Mouse (Mus musculus) spleen, postnatal 0 days (tissue): ENCODE data around the gene Eml3. TPM values are rescaled to one million over a fixed set of nuclear protein-coding genes. Genes with fewer than 3 reads are reported as not detected.

ENCODE experiments used
- polyA plus RNA-seq: library from polyadenylated mRNA; unstranded; fragments of >200 nt; fragmentation: Nextera tagmentation; extraction: Ambion mirVana; gene quantifications from 2 replicates; pipeline ENCODE4 v1.2.1, GENCODE M21; 2015

The Eml3 gene
- 19.5 and 23.4 TPM in 2 replicates for polyA plus RNA-seq

GRCm38 (mm10) chr19:8929224-8930088 is at the start of gene Eml3, which contains the start of gene Rom1:
Gene Eml3, plus strand, starts transcription at chr19:8929552.
Gene Rom1, minus strand, starts transcription at chr19:8929356.

GRCm38 (mm10) chr19:8880311-8881033 is 48.9 kb upstream of the Eml3 start, which contains the start of gene Uqcc3:
Gene Uqcc3, minus strand, starts transcription at chr19:8880923.

GRCm38 (mm10) chr19:8883616-8884015 is 45.7 kb upstream of the Eml3 start, which contains the start of the genes Lbhd1 and Gm49403:
Gene Lbhd1, plus strand, starts transcription at chr19:8883732.
Gene Gm49403, plus strand, starts transcription at chr19:8883930.

GRCm38 (mm10) chr19:8888511-8889385 is 40.6 kb upstream of the Eml3 start, which contains the start of the genes 1810009A15Rik and Gm49416:
Gene 1810009A15Rik, plus strand, starts transcription at chr19:8888853.
Gene Gm49416, plus strand, starts transcription at chr19:8888926.

GRCm38 (mm10) chr19:8892829-8893766 is 36.3 kb upstream of the Eml3 start, which contains the start of gene Ints5:
Gene Ints5, plus strand, starts transcription at chr19:8893005.

DNA sequence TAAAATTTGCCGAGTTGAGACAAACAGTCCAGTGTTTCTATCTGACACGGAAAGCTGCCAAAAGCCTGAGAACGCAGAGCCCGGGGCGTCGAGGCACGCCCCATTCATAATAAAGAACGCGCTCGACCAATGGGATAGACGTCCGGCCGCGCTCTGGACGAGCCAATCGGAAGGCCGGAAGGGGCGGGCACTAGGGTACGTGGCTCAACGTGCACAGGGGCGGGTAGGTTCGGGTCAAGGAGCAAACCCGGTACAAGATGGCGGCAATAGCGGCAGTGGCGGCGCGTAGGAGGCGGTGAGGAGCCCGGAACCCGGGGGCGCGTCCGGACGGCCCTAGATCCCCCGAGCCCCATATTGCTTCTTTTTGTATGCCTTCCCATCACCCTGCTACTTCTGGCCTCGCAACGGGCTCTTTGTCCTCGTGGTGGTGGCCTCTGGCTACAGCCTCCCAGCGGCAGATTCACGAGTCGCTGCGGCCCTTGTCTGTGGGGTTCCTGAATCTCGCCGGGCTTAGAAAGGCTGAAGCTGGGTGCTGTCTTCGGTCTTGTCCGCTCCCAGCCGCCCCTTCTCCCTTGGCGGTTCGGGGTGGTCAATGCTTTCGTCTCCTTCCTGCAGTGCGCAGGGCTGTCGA is 31.4 kb upstream of the Eml3 start, which contains the start of gene Ganab:
Gene Ganab (plus strand): TSS at position 207 of the 631 bp plus-strand sequence.

DNA sequence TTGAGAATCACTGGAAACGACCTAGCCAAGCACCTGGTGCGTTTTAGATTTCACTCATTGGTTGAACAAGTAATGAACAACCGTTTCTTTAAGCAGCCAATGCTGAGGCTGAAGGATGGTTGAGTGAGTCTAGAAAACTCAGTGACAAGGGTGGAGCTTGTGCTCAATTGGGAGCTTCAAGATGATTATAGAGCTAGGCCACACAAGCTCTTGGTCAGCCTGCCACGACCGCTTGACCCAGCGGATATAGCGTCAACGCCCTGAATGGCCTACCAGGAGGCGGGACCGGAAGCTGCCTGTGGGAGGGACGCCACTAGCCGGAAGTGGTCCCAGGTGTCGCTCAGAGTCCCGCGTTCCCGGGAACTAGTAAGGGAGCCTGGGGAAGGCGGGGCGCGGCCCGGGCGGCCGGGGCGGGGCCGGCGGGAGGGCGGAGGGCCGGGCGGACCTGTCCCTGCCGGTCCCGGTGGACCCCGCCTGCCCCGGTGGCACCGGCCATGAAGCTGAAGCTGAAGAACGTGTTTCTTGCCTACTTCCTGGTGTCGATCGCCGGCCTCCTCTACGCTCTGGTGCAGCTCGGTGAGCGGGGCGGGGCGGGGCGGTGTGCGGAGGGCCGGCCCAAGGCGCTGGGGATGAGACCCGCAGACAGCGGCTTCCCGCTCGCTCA is 9.1 kb upstream of the Eml3 start, which contains the start of gene B3gat3:
Gene B3gat3 (plus strand): TSS at position 302 of the 664 bp plus-strand sequence.

DNA sequence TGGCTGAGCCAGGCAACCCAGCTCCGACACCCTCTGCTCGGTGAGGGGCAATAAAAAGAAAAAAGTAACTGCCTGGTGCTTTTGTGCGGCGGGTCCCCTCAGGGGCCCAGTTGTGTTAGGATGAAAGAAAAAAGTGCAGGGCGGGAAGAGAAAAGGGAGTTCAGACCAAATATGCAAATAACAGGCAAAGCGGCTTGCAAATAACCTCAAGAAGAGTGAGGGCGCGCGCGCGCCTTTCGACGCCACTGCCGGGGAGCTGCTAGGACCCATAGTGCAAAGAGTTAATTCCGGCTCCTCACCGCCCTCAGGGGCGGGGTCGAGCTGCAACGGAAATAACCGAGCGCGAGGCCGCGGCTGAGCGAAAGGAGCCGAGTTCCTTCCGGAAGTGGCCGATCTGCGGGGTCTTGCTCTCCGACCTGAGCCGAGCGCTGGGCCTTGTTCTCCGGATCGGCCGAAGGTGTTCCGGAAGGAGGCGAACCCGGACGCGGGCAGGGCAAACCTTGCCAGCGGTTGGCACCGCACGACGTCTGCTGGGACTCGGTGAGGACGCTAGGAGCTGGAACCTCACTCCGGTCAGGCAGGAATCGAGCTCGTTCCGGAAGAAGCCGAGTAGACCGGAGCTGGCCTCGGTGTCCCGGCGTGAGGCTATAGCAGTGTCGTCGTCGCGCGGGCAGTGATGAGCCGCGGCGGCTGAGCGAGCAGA is 12.3 kb downstream of the Eml3 start, which contains the start of gene Mta2:
Gene Mta2 (plus strand): TSS at position 361 of the 703 bp plus-strand sequence.

DNA sequence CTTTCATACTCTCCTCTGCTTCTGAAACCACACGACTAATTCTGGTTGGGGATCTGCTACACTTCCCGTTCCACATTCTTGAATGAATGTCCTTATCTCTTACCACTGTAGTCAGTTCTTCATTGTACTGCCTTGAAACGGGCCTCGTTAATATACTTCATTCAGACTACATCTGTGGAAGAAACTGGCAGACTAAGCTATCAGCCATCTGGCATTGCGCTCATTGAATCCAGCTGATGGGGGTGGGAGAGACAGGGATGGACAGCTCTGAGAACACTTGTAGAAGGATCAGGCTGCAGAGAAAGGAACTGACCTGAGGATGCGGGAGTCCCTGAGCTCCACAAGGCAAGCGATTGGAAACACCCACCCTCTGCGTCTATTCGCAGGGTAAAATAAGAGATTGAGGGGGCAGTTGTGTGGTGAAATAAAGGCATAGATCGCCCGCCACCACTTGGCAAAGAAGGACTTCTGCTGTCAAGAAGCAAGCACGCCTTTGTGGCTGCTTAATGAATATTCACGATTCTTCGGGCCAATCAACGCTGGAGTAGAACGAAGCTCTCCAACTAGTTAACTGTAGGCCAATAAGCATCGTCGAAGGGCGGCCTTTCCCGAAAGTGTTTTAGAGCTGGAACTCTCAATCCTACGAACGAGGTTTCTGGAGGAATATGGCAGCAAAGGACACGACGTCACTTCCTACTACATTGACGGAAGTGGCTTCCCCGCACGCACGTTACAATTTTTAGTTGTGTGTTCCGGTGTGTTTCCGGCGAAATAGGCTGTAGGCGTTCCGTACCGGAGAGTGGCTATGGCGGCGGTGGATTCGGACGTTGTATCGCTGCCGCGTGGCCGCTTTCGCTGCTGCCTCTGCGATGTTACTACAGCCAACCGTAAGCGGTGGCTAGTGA is 24.0 kb downstream of the Eml3 start, which contains the start of gene Tut1:
Gene Tut1 (plus strand): TSS at position 713 of the 905 bp plus-strand sequence.

DNA sequence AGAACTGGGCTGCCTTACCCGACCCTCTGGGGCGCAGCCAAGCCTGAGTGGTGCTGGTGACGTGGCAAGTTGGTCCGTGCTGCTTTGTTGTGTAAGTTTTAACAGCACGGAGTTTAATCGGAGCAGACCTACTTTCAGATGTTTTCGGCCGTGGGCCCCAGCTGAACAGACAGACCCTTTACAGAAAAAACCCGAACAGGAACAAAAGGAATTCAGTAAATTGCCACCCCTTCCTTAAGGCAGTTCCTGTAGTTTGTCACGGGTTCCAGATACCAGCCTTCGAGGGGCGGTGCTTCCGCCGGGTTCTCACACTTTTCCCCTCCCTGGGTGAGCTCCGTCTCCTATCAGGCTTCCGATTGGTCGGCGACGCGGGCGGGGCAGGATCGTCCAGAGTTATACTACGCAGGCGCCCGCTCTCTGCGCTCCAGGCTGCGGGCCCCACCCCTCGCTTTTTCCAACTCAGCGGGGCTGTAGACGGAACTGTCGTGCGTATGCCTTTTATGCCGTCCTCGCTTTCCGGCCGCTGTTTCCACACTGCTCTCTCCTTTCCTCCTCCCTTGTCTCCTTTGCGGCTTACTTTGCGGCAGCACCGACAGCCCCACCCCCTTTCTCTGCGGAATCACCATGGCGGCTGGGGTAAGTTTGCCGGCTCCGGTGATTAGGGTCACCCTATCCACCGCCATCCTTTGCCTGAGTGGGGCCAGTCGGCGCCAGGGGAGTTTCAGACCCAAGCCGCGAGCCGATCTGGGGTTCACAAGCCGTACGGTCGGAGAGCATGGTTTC is 37.4 kb downstream of the Eml3 start, which contains the start of gene Eef1g:
Gene Eef1g (plus strand): TSS at position 452 of the 783 bp plus-strand sequence.

GRCm38 (mm10) chr19:8989066-8989566 is 59.8 kb downstream of the Eml3 start, which contains the start of gene Ahnak:
Gene Ahnak, plus strand, starts transcription at chr19:8989284.

Other genes starting within 250 kb of the Eml3 start
- 101 and 102 TPM in 2 replicates for gene Slc3a2, start 206.2 kb upstream of the Eml3 start, polyA plus RNA-seq
- gene Wdr74, start 193.7 kb upstream of the Eml3 start, polyA plus RNA-seq, result 64.9 and 68.8 TPM in 2 replicates
- gene 1700092M07Rik, start 188.8 kb upstream of the Eml3 start, polyA plus RNA-seq, result 0.65 and 0.69 TPM in 2 replicates
- 56.9 and 66.5 TPM in 2 replicates for gene Stx5a, start 188.1 kb upstream of the Eml3 start, polyA plus RNA-seq
- gene Nxf1, start 172.5 kb upstream of the Eml3 start, polyA plus RNA-seq, result 95.6 and 109 TPM in 2 replicates
- 79.4 and 82.5 TPM in 2 replicates for gene Tmem223, start 158.6 kb upstream of the Eml3 start, polyA plus RNA-seq
- 134 and 140 TPM in 2 replicates for gene Tmem179b, start 155.1 kb upstream of the Eml3 start, polyA plus RNA-seq
- 13.4 and 15.6 TPM in 2 replicates for gene Taf6l, start 143.1 kb upstream of the Eml3 start, polyA plus RNA-seq
- gene Polr2g, start 131.0 kb upstream of the Eml3 start, polyA plus RNA-seq, result 103 and 108 TPM in 2 replicates
- gene Zbtb3, start 127.0 kb upstream of the Eml3 start, polyA plus RNA-seq, result 1.5 and 1.9 TPM in 2 replicates
- 29.3 and 32.7 TPM in 2 replicates for gene Ttc9c, start 110.2 kb upstream of the Eml3 start, polyA plus RNA-seq
- gene Hnrnpul2, start 109.5 kb upstream of the Eml3 start, polyA plus RNA-seq, result 5.6 and 5.7 TPM in 2 replicates
- gene AC129217.1, start 99.8 kb upstream of the Eml3 start, polyA plus RNA-seq, result not detected in 2 replicates
- gene Bscl2, start 92.1 kb upstream of the Eml3 start, polyA plus RNA-seq, result 40.2 and 40.8 TPM in 2 replicates
- gene Gng3, start 90.4 kb upstream of the Eml3 start, polyA plus RNA-seq, result 0.48 and 0.53 TPM in 2 replicates
- 1.2 and 1.7 TPM in 2 replicates for gene Lrrn4cl, start 78.8 kb upstream of the Eml3 start, polyA plus RNA-seq
- 128 and 131 TPM in 2 replicates for gene Ubxn1, start 58.1 kb upstream of the Eml3 start, polyA plus RNA-seq
- gene Uqcc3, start 48.6 kb upstream of the Eml3 start, polyA plus RNA-seq, result 55.1 and 57.2 TPM in 2 replicates
- gene Lbhd1, start 45.8 kb upstream of the Eml3 start, polyA plus RNA-seq, result 44.3 and 52.1 TPM in 2 replicates
- gene Gm49403, start 45.6 kb upstream of the Eml3 start, polyA plus RNA-seq, result not detected in 2 replicates
- gene 1810009A15Rik, start 40.7 kb upstream of the Eml3 start, polyA plus RNA-seq, result 54.0 and 56.8 TPM in 2 replicates
- not detected in 2 replicates for gene Gm49416, start 40.6 kb upstream of the Eml3 start, polyA plus RNA-seq
- gene Ints5, start 36.5 kb upstream of the Eml3 start, polyA plus RNA-seq, result 22.6 and 23.2 TPM in 2 replicates
- gene Ganab, start 31.5 kb upstream of the Eml3 start, polyA plus RNA-seq, result 28.2 and 35.2 TPM in 2 replicates
- 23.7 and 26.2 TPM in 2 replicates for gene B3gat3, start 9.2 kb upstream of the Eml3 start, polyA plus RNA-seq
- 2.9 and 3.7 TPM in 2 replicates for gene Rom1, start 196 bp upstream of the Eml3 start, polyA plus RNA-seq
- 105 and 110 TPM in 2 replicates for gene Mta2, start 12.3 kb downstream of the Eml3 start, polyA plus RNA-seq
- 15.3 and 15.8 TPM in 2 replicates for gene Tut1, start 24.3 kb downstream of the Eml3 start, polyA plus RNA-seq
- gene Eef1g, start 37.5 kb downstream of the Eml3 start, polyA plus RNA-seq, result 261 and 275 TPM in 2 replicates
- 11.6 and 16.8 TPM in 2 replicates for gene Ahnak, start 59.7 kb downstream of the Eml3 start, polyA plus RNA-seq
- 0.30 and 1.2 TPM in 2 replicates for gene Scgb1a1, start 158.4 kb downstream of the Eml3 start, polyA plus RNA-seq
- gene Asrgl1, start 206.1 kb downstream of the Eml3 start, polyA plus RNA-seq, result 16.3 and 19.8 TPM in 2 replicates